Mouse (Mus musculus): Measurements from ENCODE around the gene Ntf3. TPM values are rescaled to one million over a fixed set of nuclear protein-coding genes. Genes with fewer than 3 reads are reported as not detected.

Gene Ntf3
- polyA plus RNA-seq (2014; fragmentation: Illumina TruSeq; extraction: RNeasy Lipid Tissue Mini Kit (QIAGEN cat#74804); ENCODE audit: low read depth, low replicate concordance), result 4.0 TPM

GRCm38 (mm10) chr6:126166548-126167207, at the start of gene Ntf3:
Ntf3 (minus strand) TSS chr6:126166910.

